Mouse (Mus musculus) frontal cortex, adult (tissue): ENCODE results near the gene Ptprt.

Experiments used
- ATAC-seq: cut with Nextera tagmentation; 2 replicates; pipeline ENCODE4 v1.9.2; 2017; ENCODE audit warnings: mild to moderate bottlenecking, moderate library complexity, mixed read lengths; ENCODE audit not compliant: low TSS enrichment

Gene Ptprt

GRCm38 (mm10) chr2:162411014-162411413 lies 249.9 kb downstream of the Ptprt start:
- peak; percentile 66 for ATAC-seq

GRCm38 (mm10) chr2:162409245-162409644 lies 251.7 kb downstream of the Ptprt start:
- no peak for ATAC-seq

- ATAC-seq, result peak; percentile 97
Measured at GRCm38 (mm10) chr2:162401316-162402100, 259.4 kb downstream of the Ptprt start.

- ATAC-seq, result no peak
Measured at GRCm38 (mm10) chr2:162394601-162395000, 266.3 kb downstream of the Ptprt start.

GRCm38 (mm10) chr2:162391834-162392233 lies 269.1 kb downstream of the Ptprt start:
- 0 out of 2 replicates have a peak, but pooled peaks have one; percentile 44 for ATAC-seq

- no peak for ATAC-seq
Measured at GRCm38 (mm10) chr2:162377309-162377708, 283.6 kb downstream of the Ptprt start.

GRCm38 (mm10) chr2:162349047-162349446 lies 311.9 kb downstream of the Ptprt start:
- ATAC-seq, result no peak

GRCm38 (mm10) chr2:162341846-162342245 lies 319.1 kb downstream of the Ptprt start:
- 0 out of 2 replicates have a peak, but pooled peaks have one; percentile 31 for ATAC-seq

GRCm38 (mm10) chr2:162340231-162340630 lies 320.7 kb downstream of the Ptprt start:
- ATAC-seq, result no peak

- no peak for ATAC-seq
Measured at GRCm38 (mm10) chr2:162332066-162332683, 328.8 kb downstream of the Ptprt start.

- no peak for ATAC-seq
Measured at GRCm38 (mm10) chr2:162329430-162329829, 331.5 kb downstream of the Ptprt start.

GRCm38 (mm10) chr2:162322411-162322810 lies 338.5 kb downstream of the Ptprt start:
- no peak for ATAC-seq

- ATAC-seq, result no peak
Measured at GRCm38 (mm10) chr2:162307996-162308395, 353.0 kb downstream of the Ptprt start.

- peak; percentile 64 for ATAC-seq
Measured at GRCm38 (mm10) chr2:162294070-162294469, 366.9 kb downstream of the Ptprt start.

- peak; percentile 78; the same call in 1 of the 2 replicates for ATAC-seq
Measured at GRCm38 (mm10) chr2:162282606-162283005, 378.3 kb downstream of the Ptprt start.

- ATAC-seq, result no peak
Measured at GRCm38 (mm10) chr2:162282121-162282520, 378.8 kb downstream of the Ptprt start.

- peak; percentile 98 for ATAC-seq
Measured at GRCm38 (mm10) chr2:162273826-162274225, 387.1 kb downstream of the Ptprt start.

GRCm38 (mm10) chr2:162251272-162251671 lies 409.7 kb downstream of the Ptprt start:
- no peak for ATAC-seq

- no peak for ATAC-seq
Measured at GRCm38 (mm10) chr2:162248296-162248695, 412.7 kb downstream of the Ptprt start.

- no peak for ATAC-seq
Measured at GRCm38 (mm10) chr2:162222476-162222875, 438.5 kb downstream of the Ptprt start.

- ATAC-seq, result no peak
Measured at GRCm38 (mm10) chr2:162220586-162220985, 440.4 kb downstream of the Ptprt start.

- peak; percentile 98 for ATAC-seq
Measured at GRCm38 (mm10) chr2:162219507-162219906, 441.4 kb downstream of the Ptprt start.

GRCm38 (mm10) chr2:162217896-162218295 lies 443.1 kb downstream of the Ptprt start:
- no peak for ATAC-seq
